Mouse (Mus musculus) liver, adult 2 months (tissue): Measurements from ENCODE around the gene Hectd4.

Source experiments
- CTCF ChIP-seq: fragments of 200-500 bp; IDR thresholded peaks from 2 replicates; pipeline ENCODE4 v1.5.1; 2011; ENCODE audit warnings: low read depth, low read length, control low read depth
- POLR2A ChIP-seq: fragments of 200-500 bp; IDR thresholded peaks from 2 replicates; pipeline ENCODE4 v1.6.1; 2011; ENCODE audit warnings: low read length, control low read depth; ENCODE audit not compliant: insufficient read depth; ENCODE audit errors: extremely low read depth

GRCm38 (mm10) chr5:121410975-121411374, 191.0 kb downstream of the Hectd4 start:
- TF ChIP-seq POLR2A = no peak
- TF ChIP-seq CTCF = no peak
